Mouse (Mus musculus): Measurements from ENCODE around the gene Kctd3. TPM values are rescaled to one million over a fixed set of nuclear protein-coding genes. Genes with fewer than 3 reads are reported as not detected.

Kctd3 gene
- polyA plus RNA-seq, 1 experiment from 2014 or later = 20.6 TPM

DNA sequence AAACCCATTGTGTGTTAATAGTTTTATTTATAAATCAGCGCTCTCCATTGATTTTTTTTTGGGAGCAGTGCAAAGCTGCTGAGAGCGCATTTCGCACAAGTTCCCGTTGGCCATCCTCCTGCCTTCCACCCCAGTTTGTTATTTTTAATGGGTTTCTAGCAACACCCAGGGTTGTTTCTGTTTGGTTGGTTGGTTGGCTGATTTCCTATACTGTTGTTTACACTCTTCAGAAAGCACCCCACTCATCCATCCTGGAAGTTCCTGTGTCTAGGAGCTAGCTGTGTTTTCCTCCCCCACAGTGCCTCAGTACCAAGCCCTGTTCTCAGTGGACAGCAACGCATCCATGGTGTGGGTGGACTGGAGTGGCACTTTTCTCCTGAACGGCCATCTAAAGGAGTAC, 56.5 kb downstream of the Kctd3 start:
- no peaks in the 10 kb centered on the region for H3K36me3 ChIP-seq
- H3K4me3 ChIP-seq = no peak overlapping the region
- no peak overlapping the region for H3K9ac ChIP-seq
- no peak overlapping the region for H3K4me2 ChIP-seq
- H3K27me3 ChIP-seq = no peaks in the 10 kb centered on the region
- no peaks in the 10 kb centered on the region for H3K9me3 ChIP-seq (replicated peaks)
- no peak overlapping the region for H3K27ac ChIP-seq
- no peaks in the 10 kb centered on the region; the same call in 1 of the 2 replicates for H3K4me1 ChIP-seq (replicated peaks)
- ATAC-seq (replicated peaks; ENCODE audit: insufficient number of reproducible peaks, insufficient read depth, low FRiP score, low read depth) = no peak
- 79% methylated on average over 6 of the region's 6 CpGs for WGBS

GRCm38 (mm10) chr1:188948276-188948675, 59.4 kb downstream of the Kctd3 start:
- H3K9ac ChIP-seq = no peak overlapping the region
- no peak overlapping the region for H3K4me2 ChIP-seq
- ATAC-seq (replicated peaks; ENCODE audit: insufficient number of reproducible peaks, insufficient read depth, low FRiP score, low read depth) = no peak
- no peaks in the 10 kb centered on the region for H3K9me3 ChIP-seq (replicated peaks)
- 64% methylated on average over 9 of the region's 9 CpGs for whole genome bisulfite sequencing
- no peak overlapping the region for H3K4me3 ChIP-seq
- H3K36me3 ChIP-seq = no peaks in the 10 kb centered on the region
- H3K27me3 ChIP-seq = no peaks in the 10 kb centered on the region
- no peak overlapping the region for H3K27ac ChIP-seq
- no peaks in the 10 kb centered on the region; the same call in 1 of the 2 replicates for H3K4me1 ChIP-seq (replicated peaks)

- whole genome bisulfite sequencing = 55% methylated on average over 5 of the region's 5 CpGs
- H3K27ac ChIP-seq = no peak overlapping the region
- H3K4me1 ChIP-seq (replicated peaks) = no peaks in the 10 kb centered on the region; the same call in 1 of the 2 replicates
- no peaks in the 10 kb centered on the region for H3K27me3 ChIP-seq
- H3K36me3 ChIP-seq = no peaks in the 10 kb centered on the region
- ATAC-seq (replicated peaks; ENCODE audit: insufficient number of reproducible peaks, insufficient read depth, low FRiP score, low read depth) = no peak
- H3K9ac ChIP-seq = no peak overlapping the region
- no peak overlapping the region for H3K4me3 ChIP-seq
- no peak overlapping the region for H3K4me2 ChIP-seq
- no peaks in the 10 kb centered on the region for H3K9me3 ChIP-seq (replicated peaks)
Measured at GRCm38 (mm10) chr1:188947794-188948193, 59.8 kb downstream of the Kctd3 start.

- H3K9me3 ChIP-seq (replicated peaks) = no peaks in the 10 kb centered on the region
- WGBS = 85% methylated on average over 11 of the region's 11 CpGs
- ATAC-seq (replicated peaks; ENCODE audit: insufficient number of reproducible peaks, insufficient read depth, low FRiP score, low read depth) = no peak
- no peaks in the 10 kb centered on the region for H3K27me3 ChIP-seq
- H3K27ac ChIP-seq = no peak overlapping the region
- no peaks in the 10 kb centered on the region for H3K36me3 ChIP-seq
- H3K4me1 ChIP-seq (replicated peaks) = no peaks in the 10 kb centered on the region; the same call in 1 of the 2 replicates
- H3K4me2 ChIP-seq = no peak overlapping the region
- H3K4me3 ChIP-seq = no peak overlapping the region
- H3K9ac ChIP-seq = no peak overlapping the region
Measured at GRCm38 (mm10) chr1:188946849-188947248, 60.8 kb downstream of the Kctd3 start.

DNA sequence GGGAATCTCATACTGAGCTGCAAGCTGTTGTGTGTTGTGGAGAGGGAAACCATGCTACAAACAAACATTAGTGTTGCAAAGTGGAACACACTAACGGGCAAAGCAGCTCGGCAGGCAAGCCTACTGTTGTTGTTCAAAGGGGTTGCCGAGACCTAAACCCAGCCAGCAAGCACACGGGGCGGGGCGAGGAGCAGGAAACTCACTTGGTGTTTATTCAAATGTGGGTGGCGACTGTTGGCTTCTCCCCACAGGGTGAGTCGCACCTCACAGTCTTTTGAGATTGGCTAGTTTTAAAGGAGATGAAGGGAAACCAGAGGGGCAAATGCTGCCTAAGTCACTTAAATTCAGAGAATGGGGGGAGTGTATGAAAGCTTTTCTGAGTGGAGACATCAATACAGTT, 62.3 kb downstream of the Kctd3 start:
- 24% methylated on average over 8 of the region's 8 CpGs for WGBS
- Histone ChIP-seq H3K27ac (no peak overlapping the region), H3K4me3 (no peak overlapping the region), H3K4me1 (replicated peaks) (no peaks in the 10 kb centered on the region; the same call in 1 of the 2 replicates), H3K9me3 (replicated peaks) (no peaks in the 10 kb centered on the region), H3K36me3 (no peaks in the 10 kb centered on the region), H3K9ac (no peak overlapping the region), H3K27me3 (no peaks in the 10 kb centered on the region), H3K4me2 (no peak overlapping the region)
- ATAC-seq (replicated peaks; ENCODE audit: insufficient number of reproducible peaks, insufficient read depth, low FRiP score, low read depth) = no peak

DNA sequence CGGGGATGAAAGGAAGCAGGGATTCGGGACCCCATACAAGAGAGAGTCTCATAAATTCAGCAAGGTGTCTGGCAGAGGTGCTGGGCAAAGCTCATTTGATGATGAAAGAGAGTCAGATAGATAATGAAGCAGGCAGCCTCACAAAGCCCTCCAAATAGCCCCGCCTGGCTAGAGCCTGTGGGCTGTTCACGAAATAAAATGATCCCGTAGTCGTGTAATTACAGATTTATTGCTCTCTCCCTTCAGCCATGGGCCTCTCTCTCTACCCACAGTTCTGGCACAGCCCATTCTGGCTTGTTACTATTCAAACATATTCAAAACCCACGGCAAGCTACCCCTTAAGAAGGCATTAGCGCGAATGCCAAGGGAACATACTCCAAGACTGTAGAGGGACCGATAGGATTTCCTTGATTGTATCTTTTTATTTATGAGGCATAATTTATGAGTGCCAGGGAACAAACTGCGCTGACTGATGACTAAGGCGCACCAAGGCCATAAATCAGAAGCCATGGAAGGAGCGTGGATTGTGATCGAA, 70.3 kb downstream of the Kctd3 start:
- H3K4me1 ChIP-seq (replicated peaks) = no peaks in the 10 kb centered on the region
- 88% methylated on average over 14 of the region's 14 CpGs for WGBS
- H3K9ac ChIP-seq = no peak overlapping the region
- ATAC-seq (replicated peaks; ENCODE audit: insufficient number of reproducible peaks, insufficient read depth, low FRiP score, low read depth) = no peak
- no peaks in the 10 kb centered on the region for H3K27me3 ChIP-seq
- no peak overlapping the region for H3K27ac ChIP-seq
- H3K9me3 ChIP-seq (replicated peaks) = no peaks in the 10 kb centered on the region
- no peaks in the 10 kb centered on the region for H3K36me3 ChIP-seq
- no peak overlapping the region for H3K4me3 ChIP-seq
- no peak overlapping the region for H3K4me2 ChIP-seq
